Mouse (Mus musculus): ENCODE measurements around the gene Inpp4a. TPM values are rescaled to one million over a fixed set of nuclear protein-coding genes. Genes with fewer than 3 reads are reported as not detected.

Inpp4a gene
- polyA plus RNA-seq, 1 experiment from 2014 or later: 74.9 TPM

DNA sequence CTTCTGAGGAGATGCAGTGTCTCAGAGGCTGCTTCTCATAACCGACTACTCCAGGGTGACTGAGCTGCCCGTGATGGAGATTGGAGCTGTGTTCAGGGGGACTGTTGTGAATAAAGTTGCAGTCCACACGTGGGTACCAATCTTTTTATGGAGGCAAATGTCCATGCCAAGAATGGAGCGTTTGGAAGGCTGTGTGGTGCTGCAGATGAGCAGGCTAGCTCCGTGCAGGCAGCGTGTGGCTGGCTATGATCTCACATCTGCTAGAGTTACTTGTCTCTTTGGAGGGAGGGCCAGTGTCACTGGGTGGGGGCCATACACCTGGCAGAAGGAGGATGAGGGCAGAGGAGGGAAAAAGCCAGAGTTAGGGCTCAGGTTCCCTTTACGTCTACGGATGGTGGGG is 59.0 kb downstream of the Inpp4a start:
- Histone ChIP-seq H3K4me1 (ENCODE audit: control insufficient read depth, insufficient read depth, low read depth, low read length) (no peaks in the 10 kb centered on the region), H3K4me2 (ENCODE audit: low read length) (no peak overlapping the region), H3K9me3 (ENCODE audit: control insufficient read depth, low read length) (no peaks in the 10 kb centered on the region), H3K36me3 (ENCODE audit: control insufficient read depth, insufficient read depth, low read length) (peaks cover 8% of the 10 kb centered on the region), H3K27me3 (replicated peaks; ENCODE audit: control insufficient read depth, insufficient read depth, low read length) (no peaks in the 10 kb centered on the region), H3K4me3 (ENCODE audit: low read length) (no peak overlapping the region), H3K9ac (ENCODE audit: low read depth, low read length) (no peak overlapping the region), H3K27ac (ENCODE audit: low read depth, low read length) (no peak overlapping the region)
- no peak for ATAC-seq
- WGBS: 89% methylated on average over 8 of the region's 8 CpGs

DNA sequence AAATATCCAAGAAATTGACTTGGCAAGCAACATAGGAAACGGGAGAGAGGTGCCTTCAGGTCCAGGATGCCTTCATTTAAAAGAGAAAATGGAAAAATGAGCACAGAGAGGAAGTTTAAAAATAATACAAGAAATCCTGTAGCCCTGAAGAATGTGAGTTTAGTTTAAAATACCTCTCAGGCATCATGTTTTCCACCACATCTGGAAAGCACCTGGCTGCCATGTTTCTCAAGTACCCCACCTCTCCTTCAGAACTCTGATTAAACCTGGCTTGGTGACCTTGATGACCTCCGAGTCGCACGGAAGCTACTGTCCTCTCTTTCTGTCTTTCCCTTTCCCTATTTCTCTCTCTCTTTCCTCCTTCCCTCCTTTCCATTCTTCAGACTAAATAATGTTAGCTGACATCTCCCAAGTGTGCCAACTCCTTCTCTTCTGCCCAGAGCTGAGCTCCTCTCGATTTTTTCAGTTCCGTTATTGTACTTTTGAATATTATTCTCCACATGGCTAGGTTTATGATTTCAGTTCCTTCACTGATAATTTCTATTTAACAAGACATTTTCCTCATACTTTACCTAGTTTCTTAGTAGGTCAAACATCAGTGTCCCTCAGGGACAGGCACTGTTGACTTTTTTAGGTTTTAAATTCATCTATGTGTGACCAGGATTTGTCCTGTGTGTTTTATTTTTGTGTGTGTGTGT is 59.9 kb downstream of the Inpp4a start:
- Histone ChIP-seq H3K9me3 (ENCODE audit: control insufficient read depth, low read length) (no peaks in the 10 kb centered on the region), H3K36me3 (ENCODE audit: control insufficient read depth, insufficient read depth, low read length) (peaks cover 8% of the 10 kb centered on the region), H3K9ac (ENCODE audit: low read depth, low read length) (no peak overlapping the region), H3K4me3 (ENCODE audit: low read length) (no peak overlapping the region), H3K27me3 (replicated peaks; ENCODE audit: control insufficient read depth, insufficient read depth, low read length) (no peaks in the 10 kb centered on the region), H3K27ac (ENCODE audit: low read depth, low read length) (no peak overlapping the region), H3K4me1 (ENCODE audit: control insufficient read depth, insufficient read depth, low read depth, low read length) (no peaks in the 10 kb centered on the region), H3K4me2 (ENCODE audit: low read length) (no peak overlapping the region)
- ATAC-seq: no peak
- 85% methylated on average over 6 of the region's 6 CpGs for WGBS

DNA sequence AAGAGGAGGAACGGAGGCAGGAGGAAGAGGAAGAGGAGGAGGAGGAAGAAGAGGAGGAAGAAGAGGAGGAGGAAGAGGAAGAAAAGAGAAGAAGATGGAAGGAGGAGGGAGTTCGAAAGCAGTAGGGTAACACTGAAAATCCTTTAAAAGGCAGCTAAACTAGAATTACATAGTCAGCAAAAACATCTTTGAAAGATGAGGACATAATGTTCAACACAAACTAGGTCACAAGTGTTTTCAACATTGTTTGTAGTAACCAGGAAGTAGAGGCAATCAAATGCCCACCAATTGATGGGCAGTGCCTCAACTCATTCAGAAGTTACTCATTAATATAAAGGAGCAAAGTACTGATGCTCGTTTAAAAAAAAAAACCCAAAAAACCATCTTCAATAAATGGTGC is 61.1 kb downstream of the Inpp4a start:
- Histone ChIP-seq H3K27me3 (replicated peaks; ENCODE audit: control insufficient read depth, insufficient read depth, low read length) (no peaks in the 10 kb centered on the region), H3K9me3 (ENCODE audit: control insufficient read depth, low read length) (no peaks in the 10 kb centered on the region), H3K9ac (ENCODE audit: low read depth, low read length) (no peak overlapping the region), H3K4me3 (ENCODE audit: low read length) (no peak overlapping the region), H3K4me1 (ENCODE audit: control insufficient read depth, insufficient read depth, low read depth, low read length) (no peaks in the 10 kb centered on the region), H3K27ac (ENCODE audit: low read depth, low read length) (no peak overlapping the region), H3K36me3 (ENCODE audit: control insufficient read depth, insufficient read depth, low read length) (peaks cover 12% of the 10 kb centered on the region), H3K4me2 (ENCODE audit: low read length) (no peak overlapping the region)
- ATAC-seq: no peak
- 90% methylated on average over 3 of the region's 3 CpGs for WGBS

DNA sequence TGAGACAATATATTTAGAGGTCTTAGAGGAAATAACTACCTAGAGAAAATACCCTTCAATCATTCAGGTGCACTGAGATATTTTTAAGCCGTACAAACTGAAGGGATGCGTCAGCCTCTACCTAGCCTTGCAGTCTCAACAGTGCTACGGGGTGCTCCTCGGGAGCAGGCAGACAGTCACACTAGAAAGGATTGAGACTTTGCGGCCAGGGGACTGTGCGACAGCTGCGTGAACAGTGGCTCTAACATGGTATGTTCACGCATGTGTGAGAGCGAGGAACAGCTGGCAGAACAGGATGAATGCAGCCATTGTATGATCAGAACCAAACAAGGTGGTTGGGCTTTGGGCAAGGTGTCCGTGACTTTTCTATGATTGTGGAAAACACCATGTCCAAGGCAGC is 63.1 kb downstream of the Inpp4a start:
- H3K27me3 ChIP-seq (replicated peaks; ENCODE audit: control insufficient read depth, insufficient read depth, low read length): no peaks in the 10 kb centered on the region
- peaks cover 21% of the 10 kb centered on the region for H3K36me3 ChIP-seq (ENCODE audit: control insufficient read depth, insufficient read depth, low read length)
- no peak for ATAC-seq
- H3K9me3 ChIP-seq (ENCODE audit: control insufficient read depth, low read length): no peaks in the 10 kb centered on the region
- no peak overlapping the region for H3K9ac ChIP-seq (ENCODE audit: low read depth, low read length)
- no peaks in the 10 kb centered on the region for H3K4me1 ChIP-seq (ENCODE audit: control insufficient read depth, insufficient read depth, low read depth, low read length)
- WGBS: 87% methylated on average over 10 of the region's 10 CpGs
- no peak overlapping the region for H3K27ac ChIP-seq (ENCODE audit: low read depth, low read length)
- H3K4me3 ChIP-seq (ENCODE audit: low read length): no peak overlapping the region
- no peak overlapping the region for H3K4me2 ChIP-seq (ENCODE audit: low read length)

DNA sequence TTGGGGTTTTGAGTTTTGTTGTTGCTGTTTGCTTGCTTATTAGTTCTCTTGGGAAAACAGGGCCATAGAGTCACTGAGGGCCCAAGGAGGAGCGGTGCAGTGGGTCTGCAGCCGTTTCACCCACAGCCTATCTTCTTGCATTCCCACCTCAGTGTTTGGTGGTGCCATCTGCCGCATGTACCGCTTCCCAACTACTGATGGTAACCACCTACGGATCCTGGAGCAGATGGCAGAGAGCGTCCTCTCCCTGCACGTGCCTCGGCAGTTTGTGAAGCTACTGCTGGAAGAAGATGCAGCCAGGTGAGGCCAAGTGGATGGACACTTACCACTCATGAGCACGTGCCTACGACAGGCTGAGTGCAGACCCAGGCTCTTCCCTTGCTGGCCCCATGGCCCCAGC is 68.5 kb downstream of the Inpp4a start:
- 92% methylated on average over 10 of the region's 10 CpGs for WGBS
- no peaks in the 10 kb centered on the region for H3K4me1 ChIP-seq (ENCODE audit: control insufficient read depth, insufficient read depth, low read depth, low read length)
- no peaks in the 10 kb centered on the region for H3K27me3 ChIP-seq (replicated peaks; ENCODE audit: control insufficient read depth, insufficient read depth, low read length)
- H3K36me3 ChIP-seq (ENCODE audit: control insufficient read depth, insufficient read depth, low read length): peaks cover 50% of the 10 kb centered on the region
- H3K4me2 ChIP-seq (ENCODE audit: low read length): no peak overlapping the region
- ATAC-seq: no peak
- no peak overlapping the region for H3K9ac ChIP-seq (ENCODE audit: low read depth, low read length)
- H3K4me3 ChIP-seq (ENCODE audit: low read length): no peak overlapping the region
- H3K9me3 ChIP-seq (ENCODE audit: control insufficient read depth, low read length): no peaks in the 10 kb centered on the region
- no peak overlapping the region for H3K27ac ChIP-seq (ENCODE audit: low read depth, low read length)

DNA sequence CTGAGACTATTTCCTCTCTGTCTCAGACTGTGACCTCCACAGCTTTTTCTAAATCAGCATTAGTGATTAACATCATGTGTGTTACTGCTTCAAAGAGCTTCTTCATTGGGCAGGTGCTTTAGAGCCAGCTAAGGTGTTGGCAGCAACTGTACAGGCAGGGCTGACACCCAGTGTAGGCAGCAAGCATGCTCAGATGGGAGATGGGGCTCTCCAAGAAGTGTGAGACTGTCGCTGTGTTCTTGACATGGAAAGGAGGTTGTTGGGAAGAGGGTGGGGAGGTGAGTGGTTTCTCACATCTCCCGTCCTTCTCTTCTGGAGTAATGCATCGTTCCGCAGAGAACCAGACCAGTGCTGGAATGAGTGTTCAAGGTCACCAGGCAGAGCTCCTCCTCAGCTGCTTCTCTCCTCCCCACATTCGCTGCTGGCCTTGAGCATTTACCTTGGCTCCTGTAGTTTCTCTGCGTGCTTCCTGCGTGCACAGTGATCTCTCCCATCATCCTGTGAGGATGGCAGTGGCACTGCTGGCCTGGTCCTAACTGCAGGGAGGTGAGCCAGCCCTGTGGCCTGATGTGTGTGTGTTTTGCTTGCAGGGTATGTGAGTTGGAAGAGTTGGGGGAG is 69.2 kb downstream of the Inpp4a start:
- no peak for ATAC-seq
- no peak overlapping the region for H3K9ac ChIP-seq (ENCODE audit: low read depth, low read length)
- no peak overlapping the region for H3K27ac ChIP-seq (ENCODE audit: low read depth, low read length)
- H3K4me2 ChIP-seq (ENCODE audit: low read length): no peak overlapping the region
- peaks cover 49% of the 10 kb centered on the region for H3K36me3 ChIP-seq (ENCODE audit: control insufficient read depth, insufficient read depth, low read length)
- H3K27me3 ChIP-seq (replicated peaks; ENCODE audit: control insufficient read depth, insufficient read depth, low read length): no peaks in the 10 kb centered on the region
- no peaks in the 10 kb centered on the region for H3K9me3 ChIP-seq (ENCODE audit: control insufficient read depth, low read length)
- no peaks in the 10 kb centered on the region for H3K4me1 ChIP-seq (ENCODE audit: control insufficient read depth, insufficient read depth, low read depth, low read length)
- 88% methylated on average over 7 of the region's 7 CpGs for WGBS
- H3K4me3 ChIP-seq (ENCODE audit: low read length): no peak overlapping the region

DNA sequence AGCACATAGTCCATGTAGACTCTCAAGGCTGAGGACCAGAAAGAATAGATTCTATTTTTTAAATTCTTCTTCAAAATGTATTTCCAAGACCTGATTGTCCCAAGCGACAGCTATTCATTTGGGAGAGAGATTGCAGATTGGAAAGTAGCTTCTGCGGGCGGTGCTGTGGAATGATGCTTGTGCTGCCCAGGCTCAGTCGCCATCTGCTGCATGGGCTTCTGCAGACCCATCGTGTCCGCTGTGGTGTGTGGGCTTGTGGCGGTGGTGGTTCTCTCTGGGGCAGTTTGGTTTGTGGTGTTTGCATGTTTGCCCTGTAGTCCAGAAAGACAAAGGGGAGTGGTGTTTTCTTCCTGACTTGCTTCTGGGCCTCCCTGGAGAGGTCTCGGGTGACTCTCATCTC is 76.5 kb downstream of the Inpp4a start:
- H3K36me3 ChIP-seq (ENCODE audit: control insufficient read depth, insufficient read depth, low read length): peaks cover 29% of the 10 kb centered on the region
- no peak for ATAC-seq
- no peak overlapping the region for H3K4me2 ChIP-seq (ENCODE audit: low read length)
- no peak overlapping the region for H3K9ac ChIP-seq (ENCODE audit: low read depth, low read length)
- no peaks in the 10 kb centered on the region for H3K9me3 ChIP-seq (ENCODE audit: control insufficient read depth, low read length)
- WGBS: 95% methylated on average over 8 of the region's 8 CpGs
- H3K4me1 ChIP-seq (ENCODE audit: control insufficient read depth, insufficient read depth, low read depth, low read length): no peaks in the 10 kb centered on the region
- no peaks in the 10 kb centered on the region for H3K27me3 ChIP-seq (replicated peaks; ENCODE audit: control insufficient read depth, insufficient read depth, low read length)
- no peak overlapping the region for H3K27ac ChIP-seq (ENCODE audit: low read depth, low read length)
- H3K4me3 ChIP-seq (ENCODE audit: low read length): no peak overlapping the region

DNA sequence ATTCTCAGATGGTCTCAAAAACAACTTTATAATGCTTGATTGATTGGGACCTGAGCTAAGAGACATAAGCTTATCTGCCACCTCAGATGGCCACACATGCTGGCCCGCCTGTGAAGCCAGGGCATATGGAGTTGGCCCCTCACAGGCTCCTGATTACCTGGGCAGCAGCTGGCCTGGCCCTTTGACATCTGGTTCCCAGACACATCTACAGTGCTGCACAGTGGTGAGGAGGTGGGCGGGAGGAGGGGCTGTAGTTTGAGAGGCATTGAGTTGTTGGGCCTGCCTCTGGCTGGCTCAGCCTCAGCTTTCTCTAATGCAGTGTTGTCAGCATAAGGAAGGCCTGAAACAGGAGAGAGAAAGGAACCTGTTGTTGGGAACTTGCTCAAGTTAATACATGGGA is 77.1 kb downstream of the Inpp4a start:
- ATAC-seq: no peak
- 90% methylated on average over 2 of the region's 2 CpGs for WGBS
- Histone ChIP-seq H3K9ac (ENCODE audit: low read depth, low read length) (no peak overlapping the region), H3K4me1 (ENCODE audit: control insufficient read depth, insufficient read depth, low read depth, low read length) (no peaks in the 10 kb centered on the region), H3K27me3 (replicated peaks; ENCODE audit: control insufficient read depth, insufficient read depth, low read length) (no peaks in the 10 kb centered on the region), H3K36me3 (ENCODE audit: control insufficient read depth, insufficient read depth, low read length) (peaks cover 26% of the 10 kb centered on the region), H3K4me3 (ENCODE audit: low read length) (no peak overlapping the region), H3K9me3 (ENCODE audit: control insufficient read depth, low read length) (no peaks in the 10 kb centered on the region), H3K4me2 (ENCODE audit: low read length) (no peak overlapping the region), H3K27ac (ENCODE audit: low read depth, low read length) (no peak overlapping the region)

DNA sequence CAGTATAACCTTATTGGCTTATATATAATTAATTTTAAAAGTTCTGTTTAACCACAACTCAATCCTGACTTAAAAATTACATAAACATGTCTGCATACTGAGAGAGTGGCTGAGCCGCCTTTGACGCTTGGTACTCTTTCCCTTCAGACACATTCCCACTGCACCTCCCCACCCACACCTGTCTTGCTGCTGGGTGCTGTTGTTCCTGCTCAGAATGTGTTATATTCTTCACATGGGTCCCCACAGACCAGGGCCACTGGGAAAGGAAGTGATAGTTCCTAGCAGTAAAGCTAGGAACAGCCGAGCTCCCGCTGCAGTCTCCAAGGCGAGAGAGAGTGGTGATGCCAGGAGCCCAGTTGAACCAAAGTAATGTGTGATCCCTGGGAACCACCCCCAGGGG is 78.4 kb downstream of the Inpp4a start:
- Histone ChIP-seq H3K36me3 (ENCODE audit: control insufficient read depth, insufficient read depth, low read length) (peaks cover 15% of the 10 kb centered on the region), H3K4me3 (ENCODE audit: low read length) (no peak overlapping the region), H3K4me1 (ENCODE audit: control insufficient read depth, insufficient read depth, low read depth, low read length) (no peaks in the 10 kb centered on the region), H3K27me3 (replicated peaks; ENCODE audit: control insufficient read depth, insufficient read depth, low read length) (no peaks in the 10 kb centered on the region), H3K4me2 (ENCODE audit: low read length) (no peak overlapping the region), H3K9ac (ENCODE audit: low read depth, low read length) (no peak overlapping the region), H3K9me3 (ENCODE audit: control insufficient read depth, low read length) (no peaks in the 10 kb centered on the region), H3K27ac (ENCODE audit: low read depth, low read length) (no peak overlapping the region)
- 91% methylated on average over 5 of the region's 5 CpGs for WGBS
- ATAC-seq: no peak
